Mouse (Mus musculus) ovary, postnatal 36 days (tissue): Measurements from ENCODE around the gene Trmo.

Experiments
- DNase-seq: peaks from one replicate; pipeline ENCODE4 v3.0.0; 2022; ENCODE audit warnings: low spot score, mixed read lengths

Gene Trmo

DNA sequence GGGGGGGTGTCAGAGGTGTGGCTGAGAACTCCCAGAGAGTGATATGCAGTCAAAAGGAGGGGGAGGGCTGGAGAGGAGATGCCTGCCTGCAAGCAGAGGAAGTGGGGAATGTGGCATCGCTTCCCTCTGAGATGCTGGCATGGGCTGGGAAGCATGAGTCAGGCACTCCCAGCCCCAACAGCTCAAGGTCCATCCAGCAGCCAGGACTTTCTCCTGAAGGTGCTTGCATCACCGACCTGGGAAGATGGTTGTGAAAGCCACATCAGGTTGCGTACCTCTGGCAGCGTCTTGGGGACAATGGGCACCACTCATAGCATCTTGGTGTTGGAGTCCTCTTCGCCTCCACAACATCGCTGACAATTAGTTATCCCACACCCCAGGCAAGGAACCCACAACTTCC lies 18.8 kb downstream of the Trmo start:
- DNase-seq: no peak

DNA sequence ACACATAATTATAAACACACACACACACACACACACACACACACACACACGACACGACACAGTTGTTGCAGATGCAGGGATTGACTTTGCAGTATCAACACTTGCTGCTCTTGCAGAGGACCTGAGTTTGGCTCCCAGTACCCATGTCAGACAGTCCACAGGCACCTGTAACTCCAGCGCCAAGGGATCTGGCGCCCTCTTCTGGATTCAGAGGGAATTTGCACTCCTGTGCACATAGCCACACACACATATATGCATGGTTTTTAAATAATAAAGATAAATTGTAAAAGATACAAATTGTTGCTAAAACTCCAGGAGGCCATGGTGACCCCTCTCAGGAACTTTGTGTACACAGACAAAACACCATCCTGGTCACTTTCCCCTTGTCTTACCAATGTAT lies 20.2 kb downstream of the Trmo start:
- DNase-seq: no peak

DNA sequence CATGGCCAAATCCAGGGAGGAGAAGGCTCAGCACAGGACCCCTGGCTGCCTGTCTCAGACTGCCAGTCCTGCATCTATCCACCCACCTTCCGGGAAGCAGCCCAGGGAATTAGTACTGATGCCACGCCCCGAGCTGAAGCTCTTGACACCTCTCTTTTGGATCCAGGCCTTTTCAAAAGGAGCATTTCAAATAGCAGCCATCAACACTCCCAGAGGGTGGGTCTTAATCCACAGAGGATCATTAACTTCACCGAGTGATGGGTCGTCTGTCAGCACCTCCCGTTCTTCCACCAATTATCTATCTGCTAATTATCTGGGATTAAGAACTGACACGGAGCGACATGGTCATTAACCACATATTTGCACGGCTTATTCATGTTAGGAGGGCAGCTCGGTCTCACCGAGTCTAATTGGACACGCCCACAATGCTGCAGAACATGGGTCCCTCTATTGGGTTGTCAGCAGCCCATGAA lies 21.7 kb downstream of the Trmo start:
- no peak for DNase-seq

GRCm38 (mm10) chr4:46364360-46364759 lies 24.9 kb downstream of the Trmo start:
- DNase-seq: no peak

DNA sequence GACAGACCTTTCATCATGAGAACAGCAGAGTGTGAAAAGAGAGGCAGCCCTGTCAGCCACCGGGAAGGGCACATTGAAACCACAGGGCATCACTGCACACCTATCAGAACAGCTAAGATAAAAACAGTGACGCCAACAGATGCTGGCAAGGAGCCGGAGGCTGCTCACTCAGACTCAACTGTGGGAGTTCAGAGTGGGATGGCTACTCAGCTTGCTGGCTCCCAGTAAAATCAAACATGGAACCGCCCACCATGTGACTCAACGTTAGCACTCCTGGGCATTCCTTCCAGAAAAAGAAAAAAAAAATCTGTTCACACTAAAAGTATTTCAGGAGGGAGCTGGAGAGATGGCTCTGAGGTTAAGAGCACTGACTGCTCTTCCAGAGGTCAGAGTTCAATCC lies 28.0 kb downstream of the Trmo start:
- no peak for DNase-seq

DNA sequence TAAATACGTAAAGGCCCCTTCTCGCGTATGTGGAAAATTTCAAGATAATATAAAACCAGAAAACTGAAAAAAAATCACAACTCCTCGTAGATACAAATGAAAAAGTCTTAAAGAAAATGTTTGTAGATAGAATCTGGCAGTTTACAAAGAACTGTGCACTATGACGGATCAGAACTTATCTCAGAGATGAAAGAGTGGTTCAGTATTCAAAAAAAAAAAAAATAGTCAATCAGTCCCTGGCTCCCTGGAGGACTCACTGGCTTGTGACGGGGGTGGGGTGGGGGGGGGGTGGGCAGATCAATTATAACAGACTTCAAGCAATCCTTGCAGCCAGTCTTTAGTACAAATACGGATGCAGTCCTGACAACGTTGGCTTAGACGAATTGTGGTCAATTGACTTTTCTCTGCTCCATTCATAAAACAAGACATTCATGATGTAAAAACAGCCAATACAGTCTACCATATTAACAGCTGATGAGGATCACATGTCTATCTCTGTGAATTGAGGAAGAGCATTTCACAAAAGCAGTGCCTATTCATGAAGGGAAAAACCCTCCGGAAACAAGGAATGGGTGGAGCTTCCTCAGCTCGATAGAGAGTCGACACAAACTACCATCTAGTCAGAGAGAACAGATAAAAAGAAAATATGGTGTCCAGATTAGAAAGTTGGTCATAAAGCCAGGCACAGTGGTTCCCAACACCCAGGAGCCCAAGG lies 29.5 kb downstream of the Trmo start:
- no peak for DNase-seq

GRCm38 (mm10) chr4:46356351-46357133 lies 32.7 kb downstream of the Trmo start:
- peak; percentile 47 for DNase-seq

DNA sequence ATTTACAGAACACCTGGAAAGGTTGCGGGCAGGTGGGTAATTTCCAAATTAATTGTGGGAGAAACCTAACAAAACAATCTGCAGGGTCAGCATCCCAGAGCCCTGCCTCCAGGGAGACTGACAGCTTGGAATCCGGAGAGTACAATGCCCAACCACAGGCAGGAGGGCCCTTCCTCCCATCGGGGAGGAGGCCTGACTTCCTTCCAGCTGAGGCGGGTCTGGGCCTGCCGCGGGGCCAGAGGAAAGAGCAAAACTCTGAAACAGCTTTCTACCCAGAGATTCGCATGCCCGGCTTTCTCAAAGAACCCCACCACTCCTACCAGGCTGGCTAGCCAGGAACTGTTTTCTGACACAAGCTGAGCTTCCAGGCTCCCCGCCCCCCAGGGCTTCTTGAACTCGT lies 36.2 kb downstream of the Trmo start:
- no peak for DNase-seq

- DNase-seq: no peak
Observed at GRCm38 (mm10) chr4:46349530-46349929, 39.7 kb downstream of the Trmo start.

GRCm38 (mm10) chr4:46348897-46349296 lies 40.3 kb downstream of the Trmo start:
- no peak for DNase-seq

GRCm38 (mm10) chr4:46347580-46348515 lies 41.4 kb downstream of the Trmo start:
- no peak for DNase-seq

GRCm38 (mm10) chr4:46347141-46347540 lies 42.1 kb downstream of the Trmo start:
- no peak for DNase-seq

DNA sequence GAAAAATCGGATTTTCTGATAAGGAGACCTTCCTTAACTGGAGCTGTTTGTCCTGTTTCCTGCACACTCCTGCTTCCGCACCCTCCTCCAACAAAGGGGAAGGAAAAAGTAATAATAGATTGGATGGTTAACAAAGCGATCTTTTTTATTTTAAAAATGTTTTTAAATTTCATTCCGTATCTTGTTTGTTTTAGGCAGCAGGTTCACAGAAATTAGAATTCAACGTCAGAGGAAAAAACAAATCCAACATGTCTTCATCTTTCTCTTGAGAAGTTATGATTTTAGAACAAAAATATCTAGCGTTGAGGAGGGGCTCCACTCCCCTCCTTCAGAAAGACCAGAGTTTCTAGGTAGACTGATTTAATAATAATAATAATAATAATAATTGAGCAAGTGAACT lies 43.0 kb downstream of the Trmo start:
- DNase-seq: no peak

- no peak for DNase-seq
Observed at GRCm38 (mm10) chr4:46345773-46346100, 43.5 kb downstream of the Trmo start.

DNA sequence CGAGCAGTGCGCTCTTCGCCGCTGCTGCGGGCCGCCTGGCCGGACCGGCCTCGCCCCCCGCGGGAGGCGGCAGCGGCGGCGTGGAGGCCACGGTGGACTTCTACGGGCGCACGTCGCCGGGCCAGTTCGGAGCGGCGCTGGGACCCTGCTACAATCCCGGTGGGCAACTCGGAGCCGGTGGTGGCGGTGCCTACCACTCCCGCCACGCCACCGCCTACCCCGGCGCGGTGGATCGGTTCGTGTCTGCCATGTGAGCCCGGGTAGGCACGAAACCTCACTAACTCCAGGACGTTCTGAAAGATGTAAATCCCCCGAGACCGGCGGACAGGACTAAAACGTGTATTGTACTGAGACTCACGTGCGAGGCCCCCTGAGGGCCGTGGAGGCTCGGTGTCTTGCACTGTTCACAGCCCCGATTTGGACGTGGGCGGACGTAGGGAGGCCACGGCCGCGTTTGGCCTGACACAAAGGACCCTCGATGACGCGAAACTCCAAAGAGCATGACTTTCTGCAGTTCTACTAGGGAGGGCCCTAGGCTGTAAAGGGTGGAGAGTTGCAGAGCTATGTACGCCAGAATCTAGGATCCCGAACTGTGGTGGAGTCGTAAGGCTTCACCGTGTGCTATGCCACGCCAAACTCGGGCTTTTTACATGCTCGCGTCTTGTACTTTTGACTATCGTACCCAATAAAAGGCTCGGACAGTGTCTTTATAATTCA lies 44.0 kb downstream of the Trmo start:
- DNase-seq: no peak

- no peak for DNase-seq
Observed at GRCm38 (mm10) chr4:46344288-46344687, 44.9 kb downstream of the Trmo start.

GRCm38 (mm10) chr4:46343596-46344260 lies 45.5 kb downstream of the Trmo start, which contains the start of gene Foxe1:
Gene Foxe1, plus strand, starts transcription at chr4:46343609.
- DNase-seq: no peak

GRCm38 (mm10) chr4:46342711-46343286 lies 46.4 kb downstream of the Trmo start:
- no peak for DNase-seq

DNA sequence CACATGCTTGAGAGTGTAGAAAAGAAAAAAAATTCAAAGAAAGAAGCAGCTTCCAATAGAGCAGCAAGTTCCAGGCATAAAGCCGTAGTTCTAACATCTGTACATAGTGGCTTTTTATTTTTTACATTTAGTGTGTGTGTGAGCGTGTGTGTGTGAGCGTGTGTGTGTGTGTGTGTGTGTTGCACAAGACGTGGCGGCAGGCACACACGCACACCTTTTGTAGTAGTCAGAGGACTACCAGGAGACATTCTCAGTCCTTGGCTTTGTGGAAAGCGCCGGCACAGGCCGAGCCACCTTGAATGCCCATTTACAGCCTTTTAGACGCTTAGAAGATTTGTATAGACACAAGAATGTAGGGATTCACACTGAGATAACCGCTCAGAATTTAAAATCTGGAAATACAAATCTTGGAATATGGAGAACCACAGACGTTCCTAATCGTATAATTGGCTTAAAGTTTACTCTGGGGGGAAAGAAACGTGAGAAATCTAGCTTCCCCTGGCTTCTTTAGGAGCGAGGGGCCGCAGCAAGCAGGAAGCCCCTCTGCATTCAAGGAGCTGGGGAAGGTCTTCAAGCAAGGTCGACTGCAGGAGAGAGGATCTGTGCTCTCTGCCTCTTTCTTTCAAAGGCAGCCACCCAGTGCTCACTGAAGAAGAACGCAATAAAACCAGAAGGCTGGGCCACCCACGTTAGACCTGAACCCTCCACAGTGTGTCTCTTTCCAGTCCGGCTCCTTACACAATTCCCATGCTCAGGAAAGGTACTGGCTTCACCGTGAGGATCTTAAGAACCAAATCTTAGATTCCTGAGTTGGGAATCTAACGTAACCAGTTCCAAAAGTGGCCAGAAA lies 47.2 kb downstream of the Trmo start:
- DNase-seq: no peak

DNA sequence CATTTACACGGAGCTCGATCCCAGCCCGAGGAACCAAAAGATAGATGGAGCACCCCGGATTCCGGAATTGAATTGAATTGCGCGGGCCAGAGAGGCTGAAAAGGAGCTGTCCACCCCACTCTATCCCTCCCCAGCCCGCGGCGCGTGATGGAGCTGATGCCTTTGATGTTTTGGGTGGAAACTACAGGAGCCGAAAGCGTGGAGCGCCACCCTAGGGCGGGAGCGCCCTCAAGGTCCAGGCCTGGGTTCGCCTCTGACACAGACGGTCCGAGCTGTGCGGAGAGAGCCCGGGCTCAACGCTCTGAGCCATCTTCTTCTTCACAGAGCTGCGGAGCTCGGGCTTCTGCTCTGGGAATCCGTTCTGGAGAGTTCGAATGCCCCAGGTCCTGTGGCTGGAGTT lies 49.7 kb downstream of the Trmo start:
- no peak for DNase-seq
